Mouse (Mus musculus): ENCODE measurements around the gene Nox4.

The Nox4 gene

GRCm38 (mm10) chr7:87245856-87246579 is at the start of gene Nox4:
Gene Nox4, plus strand, starts transcription at chr7:87246096.
- no peak for DNase-seq (ENCODE audit: low read depth, low spot score)

GRCm38 (mm10) chr7:87204751-87205150 is 41.1 kb upstream of the Nox4 start:
- DNase-seq (ENCODE audit: low read depth, low spot score): no peak

GRCm38 (mm10) chr7:87221712-87222111 is 24.2 kb upstream of the Nox4 start:
- DNase-seq (ENCODE audit: low read depth, low spot score): no peak

- no peak for DNase-seq (ENCODE audit: low read depth, low spot score)
These were observed 23.1 kb upstream of the Nox4 start for GRCm38 (mm10) chr7:87222751-87223150.

- DNase-seq (ENCODE audit: low read depth, low spot score): no peak
These were observed 20.3 kb upstream of the Nox4 start for GRCm38 (mm10) chr7:87225617-87226016.

- DNase-seq (ENCODE audit: low read depth, low spot score): no peak
These were observed 18.6 kb upstream of the Nox4 start for GRCm38 (mm10) chr7:87227051-87227948.

GRCm38 (mm10) chr7:87229502-87229901 is 16.4 kb upstream of the Nox4 start:
- no peak for DNase-seq (ENCODE audit: low read depth, low spot score)

- no peak for DNase-seq (ENCODE audit: low read depth, low spot score)
These were observed 4.8 kb upstream of the Nox4 start for GRCm38 (mm10) chr7:87241139-87241538.

GRCm38 (mm10) chr7:87246580-87246934 is 661 bp downstream of the Nox4 start:
- DNase-seq (ENCODE audit: low read depth, low spot score): no peak

- DNase-seq (ENCODE audit: low read depth, low spot score): no peak
These were observed 1.0 kb downstream of the Nox4 start for GRCm38 (mm10) chr7:87246940-87247339.

- DNase-seq (ENCODE audit: low read depth, low spot score): no peak
These were observed 2.0 kb downstream of the Nox4 start for GRCm38 (mm10) chr7:87247926-87248325.

GRCm38 (mm10) chr7:87252071-87252470 is 6.2 kb downstream of the Nox4 start:
- no peak for DNase-seq (ENCODE audit: low read depth, low spot score)

- DNase-seq (ENCODE audit: low read depth, low spot score): peak; percentile 24
These were observed 31.3 kb downstream of the Nox4 start for GRCm38 (mm10) chr7:87277225-87277624.

- no peak for DNase-seq (ENCODE audit: low read depth, low spot score)
These were observed 57.9 kb downstream of the Nox4 start for GRCm38 (mm10) chr7:87303726-87304315.

GRCm38 (mm10) chr7:87321571-87321970 is 75.7 kb downstream of the Nox4 start:
- no peak for DNase-seq (ENCODE audit: low read depth, low spot score)

- DNase-seq (ENCODE audit: low read depth, low spot score): no peak
These were observed 76.2 kb downstream of the Nox4 start for GRCm38 (mm10) chr7:87322085-87322484.

GRCm38 (mm10) chr7:87330782-87331558 is 85.1 kb downstream of the Nox4 start:
- DNase-seq (ENCODE audit: low read depth, low spot score): no peak

- no peak for DNase-seq (ENCODE audit: low read depth, low spot score)
These were observed 99.7 kb downstream of the Nox4 start for GRCm38 (mm10) chr7:87345598-87345997.

GRCm38 (mm10) chr7:87352818-87353217 is 106.9 kb downstream of the Nox4 start:
- DNase-seq (ENCODE audit: low read depth, low spot score): no peak

- DNase-seq (ENCODE audit: low read depth, low spot score): no peak
These were observed 121.9 kb downstream of the Nox4 start for GRCm38 (mm10) chr7:87367834-87368233.

GRCm38 (mm10) chr7:87369131-87369530 is 123.2 kb downstream of the Nox4 start:
- DNase-seq (ENCODE audit: low read depth, low spot score): no peak

- no peak for DNase-seq (ENCODE audit: low read depth, low spot score)
These were observed 124.9 kb downstream of the Nox4 start for GRCm38 (mm10) chr7:87370789-87371188.
